Mouse (Mus musculus): ENCODE results near the gene Zbtb48.

The Zbtb48 gene

GRCm38 (mm10) chr4:151996173-151996950, 31.1 kb downstream of the Zbtb48 start, which contains the start of gene Phf13:
Gene Phf13 (minus strand): TSS chr4:151996258.
- TF ChIP-seq GATA4 (IDR thresholded peaks at IDR 0.05; ENCODE audit: insufficient replicate concordance, low read length) = peak; percentile 21; the same call in 1 of the 2 replicates

- no peak for TF ChIP-seq GATA4 (IDR thresholded peaks at IDR 0.05; ENCODE audit: insufficient replicate concordance, low read length)
Measured at GRCm38 (mm10) chr4:151995371-151996172, 31.9 kb downstream of the Zbtb48 start.

- TF ChIP-seq GATA4 (IDR thresholded peaks at IDR 0.05; ENCODE audit: insufficient replicate concordance, low read length) = no peak
Measured at GRCm38 (mm10) chr4:151994228-151995171, 33.0 kb downstream of the Zbtb48 start.

DNA sequence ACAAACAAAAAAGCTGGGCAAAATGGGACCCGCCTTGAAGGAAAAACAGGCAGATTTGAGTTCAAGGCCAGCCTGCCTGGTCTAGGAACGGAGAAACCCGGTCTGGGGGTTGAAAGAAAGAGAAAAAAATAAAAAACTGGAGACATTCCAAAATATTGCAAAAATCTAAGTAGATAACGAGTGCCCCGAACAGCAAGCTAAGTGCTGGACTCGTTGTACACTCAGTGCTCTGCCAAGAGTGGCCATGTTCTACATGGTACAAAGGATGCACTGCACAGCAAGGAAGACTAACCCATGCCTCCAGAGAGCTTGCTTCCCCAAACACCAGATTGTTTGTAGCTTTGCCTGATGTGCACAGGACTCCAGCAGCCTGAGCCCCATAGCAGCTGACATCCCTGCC, 34.4 kb downstream of the Zbtb48 start:
- TF ChIP-seq GATA4 (IDR thresholded peaks at IDR 0.05; ENCODE audit: insufficient replicate concordance, low read length) = no peak

- TF ChIP-seq GATA4 (IDR thresholded peaks at IDR 0.05; ENCODE audit: insufficient replicate concordance, low read length) = no peak
Measured at GRCm38 (mm10) chr4:151992091-151992490, 35.4 kb downstream of the Zbtb48 start.

DNA sequence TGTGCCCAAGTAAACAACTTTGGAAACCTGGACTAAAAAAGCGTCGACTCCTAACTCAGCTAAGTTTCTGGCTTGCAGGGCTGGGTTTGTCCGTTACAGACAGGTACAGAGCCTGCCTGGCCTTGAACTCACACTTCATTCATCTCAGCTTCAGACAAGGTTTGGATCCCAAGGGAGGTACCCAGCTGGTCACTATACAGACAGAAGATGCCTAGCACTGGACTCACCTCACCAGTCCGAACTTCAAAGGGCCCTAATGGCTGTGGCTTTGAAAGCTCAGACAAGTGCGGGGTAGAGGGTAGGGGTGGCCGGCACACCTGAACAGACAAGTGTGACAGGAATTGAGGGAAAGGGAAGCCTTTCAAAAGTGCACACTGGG, 38.4 kb downstream of the Zbtb48 start:
- no peak for TF ChIP-seq GATA4 (IDR thresholded peaks at IDR 0.05; ENCODE audit: insufficient replicate concordance, low read length)

GRCm38 (mm10) chr4:151988342-151989109, 38.9 kb downstream of the Zbtb48 start, which contains the start of gene Thap3:
Gene Thap3 (minus strand): TSS chr4:151988997.
- no peak; the same call in 1 of the 2 replicates for TF ChIP-seq GATA4 (IDR thresholded peaks at IDR 0.05; ENCODE audit: insufficient replicate concordance, low read length)

DNA sequence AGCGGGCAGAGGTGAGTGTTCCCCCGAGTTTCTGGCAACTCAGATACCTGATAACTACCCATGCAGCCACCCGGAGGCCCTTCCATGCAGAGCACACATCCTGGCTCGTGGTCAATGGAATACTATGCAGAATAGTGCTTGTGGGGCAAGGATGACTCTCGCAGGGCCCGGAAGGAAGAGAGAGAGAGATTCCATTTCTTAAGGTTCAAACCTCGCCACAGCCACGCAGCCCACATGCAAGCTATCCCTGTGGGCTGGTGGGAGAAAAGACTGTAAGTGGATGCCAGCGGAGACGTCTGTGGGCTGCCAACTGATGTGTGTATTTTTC, 39.5 kb downstream of the Zbtb48 start:
- no peak for TF ChIP-seq GATA4 (IDR thresholded peaks at IDR 0.05; ENCODE audit: insufficient replicate concordance, low read length)

- TF ChIP-seq GATA4 (IDR thresholded peaks at IDR 0.05; ENCODE audit: insufficient replicate concordance, low read length) = no peak
Measured at GRCm38 (mm10) chr4:151986650-151987049, 40.8 kb downstream of the Zbtb48 start.

DNA sequence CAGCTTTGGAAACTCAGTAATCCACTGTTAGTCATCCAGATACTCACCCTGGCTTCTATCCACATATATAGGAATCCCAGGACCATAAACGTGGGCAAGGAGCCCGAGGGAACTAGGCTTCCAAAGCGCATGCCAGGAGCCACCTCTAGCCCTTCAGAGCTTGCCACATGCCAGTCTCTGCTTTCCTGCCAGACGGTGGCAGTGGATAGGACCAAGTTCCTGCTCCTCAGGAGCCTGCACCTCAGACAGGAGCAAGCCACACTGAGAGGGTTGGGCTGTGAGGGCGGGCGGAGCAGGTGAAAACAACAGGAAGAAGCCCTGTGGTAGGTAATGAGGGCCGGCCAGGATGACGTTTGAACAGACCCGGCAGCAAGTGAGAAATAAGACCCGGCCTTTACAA, 41.6 kb downstream of the Zbtb48 start:
- TF ChIP-seq GATA4 (IDR thresholded peaks at IDR 0.05; ENCODE audit: insufficient replicate concordance, low read length) = no peak

GRCm38 (mm10) chr4:151983560-151983959, 43.9 kb downstream of the Zbtb48 start:
- no peak for TF ChIP-seq GATA4 (IDR thresholded peaks at IDR 0.05; ENCODE audit: insufficient replicate concordance, low read length)

DNA sequence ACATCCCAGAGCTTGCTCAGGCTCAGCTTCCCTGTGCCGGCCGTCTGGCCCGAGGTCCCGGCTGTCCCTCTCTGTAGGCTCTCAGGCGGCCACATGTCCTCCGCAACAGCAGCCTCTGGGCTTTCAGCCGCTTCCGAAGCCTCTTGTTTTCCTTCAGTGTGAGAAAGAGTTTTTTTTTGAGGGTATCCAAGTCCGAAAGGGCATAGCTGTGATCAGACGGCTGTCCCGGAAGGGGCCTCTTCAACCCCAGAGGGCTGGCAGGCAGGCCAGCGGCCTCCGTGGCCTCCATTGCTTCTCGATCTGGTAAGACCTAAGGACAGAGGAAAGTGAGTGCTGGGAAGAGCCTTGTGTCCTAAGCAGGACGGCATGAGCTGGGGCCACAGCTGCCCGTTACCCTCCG, 44.4 kb downstream of the Zbtb48 start:
- no peak for TF ChIP-seq GATA4 (IDR thresholded peaks at IDR 0.05; ENCODE audit: insufficient replicate concordance, low read length)

DNA sequence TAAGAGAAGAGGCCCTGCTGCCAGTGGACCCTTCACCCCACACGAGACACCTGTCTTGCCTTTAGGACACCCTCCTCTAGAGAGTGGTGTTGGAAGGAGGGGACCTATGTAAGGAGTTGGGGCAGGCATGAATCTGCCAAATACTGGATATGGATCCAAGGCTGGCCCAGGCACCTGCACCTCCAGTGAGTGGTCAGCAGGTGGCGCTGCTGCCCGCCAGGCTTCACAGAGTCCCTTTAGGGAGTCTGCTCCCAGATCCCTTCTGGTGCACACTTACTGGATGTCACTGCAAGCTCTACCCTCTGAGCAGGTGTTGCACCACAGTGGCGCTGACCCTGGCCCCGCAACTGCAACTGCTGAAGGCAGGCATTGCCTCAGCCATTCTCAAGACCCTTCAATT, 46.1 kb downstream of the Zbtb48 start:
- TF ChIP-seq GATA4 (IDR thresholded peaks at IDR 0.05; ENCODE audit: insufficient replicate concordance, low read length) = no peak

GRCm38 (mm10) chr4:151980699-151981098, 46.8 kb downstream of the Zbtb48 start:
- no peak for TF ChIP-seq GATA4 (IDR thresholded peaks at IDR 0.05; ENCODE audit: insufficient replicate concordance, low read length)
